Mouse (Mus musculus) heart, adult 2 months (tissue): Measurements from ENCODE around the gene Efhc2. TPM values are rescaled to one million over a fixed set of nuclear protein-coding genes. Genes with fewer than 3 reads are reported as not detected.

ENCODE experiments used
- DNase-seq, 2 experiments: peaks; one replicate each; pipeline ENCODE4 v3.0.0; 2021
- H3K27ac ChIP-seq: fragments of 200-600 bp; 2 replicates; pipeline ENCODE4 v1.8.1; 2022
- H3K27me3 ChIP-seq: fragments of 200-500 bp; 2 replicates; pipeline ENCODE4 v1.6.1; 2012; ENCODE audit warnings: mild to moderate bottlenecking, low read length, inconsistent platforms, mixed read lengths; ENCODE audit not compliant: control insufficient read depth, insufficient read depth
- H3K36me3 ChIP-seq: fragments of 200-500 bp; 2 replicates; pipeline ENCODE4 v1.6.1; 2012; ENCODE audit warnings: low read length, inconsistent platforms; ENCODE audit not compliant: control insufficient read depth, insufficient read depth
- H3K4me1 ChIP-seq: fragments of 200-500 bp; 2 replicates; pipeline ENCODE4 v1.6.1; 2011; ENCODE audit warnings: low read length; ENCODE audit not compliant: control insufficient read depth, insufficient read depth
- H3K4me3 ChIP-seq: fragments of 200-600 bp; 2 replicates; pipeline ENCODE4 v1.8.1; 2022
- H3K79me2 ChIP-seq: fragments of 200-500 bp; replicated peaks from 2 replicates; pipeline ENCODE4 v1.6.1; 2012; ENCODE audit warnings: mild to moderate bottlenecking, inconsistent platforms, low read length, moderate library complexity, mixed read lengths; ENCODE audit not compliant: control insufficient read depth, insufficient read depth
- H3K9ac ChIP-seq: fragments of 200-500 bp; 2 replicates; pipeline ENCODE4 v1.6.1; 2012; ENCODE audit warnings: low read depth, mild to moderate bottlenecking, control low read depth, inconsistent platforms, low read length, mixed read lengths
- CTCF ChIP-seq: fragments of 200-600 bp; IDR thresholded peaks from 2 replicates; pipeline ENCODE4 v1.8.1; 2022; ENCODE audit warnings: antibody characterized with exemption, mild to moderate bottlenecking, moderate library complexity
- EP300 ChIP-seq: fragments of 200-500 bp; IDR thresholded peaks from 2 replicates; pipeline ENCODE4 v1.6.1; 2011; ENCODE audit warnings: low read depth, low read length, control low read depth; ENCODE audit not compliant: insufficient read depth
- POLR2A ChIP-seq: fragments of 200-500 bp; IDR thresholded peaks from 2 replicates; pipeline ENCODE4 v1.6.1; 2011; ENCODE audit warnings: mild to moderate bottlenecking, low read depth, low read length, control low read depth; ENCODE audit not compliant: insufficient read depth
- WGBS: fragments of 180-500 bp; shearing (Covaris S2); methylation state at CpG from one replicate; pipeline ENCODE4 v1.1.7; 2018; 5-methylcytosine and 5-hydroxymethylcytosine counted together
- intact Hi-C: fragments of 180-260 bp; cut with DNase I; formaldehyde crosslinking; loops from one replicate; pipeline ENCODE4 v1.15.1; 2025
- long read RNA-seq: library from polyadenylated mRNA; stranded (forward); transcript quantifications from one replicate; pipeline ENCODE4 v2.0.0, GENCODE M21; 2021
- polyA plus RNA-seq: library from polyadenylated mRNA; depleted of rRNA; stranded (reverse); fragments of >200 nt; gene quantifications from 2 replicates; pipeline ENCODE4 v1.2.3, GENCODE M21; 2012; rRNA removed
- total RNA-seq, 2 experiments: library from RNA; stranded (reverse); gene quantifications; 2 replicates each; pipeline ENCODE4 v1.2.3; 2021

The Efhc2 gene
- under 1 TPM; 0.09 to 0.26 TPM for total RNA-seq
- 0.10 and 0.12 TPM in 2 replicates for polyA plus RNA-seq
- long read RNA-seq = 0 reads

DNA sequence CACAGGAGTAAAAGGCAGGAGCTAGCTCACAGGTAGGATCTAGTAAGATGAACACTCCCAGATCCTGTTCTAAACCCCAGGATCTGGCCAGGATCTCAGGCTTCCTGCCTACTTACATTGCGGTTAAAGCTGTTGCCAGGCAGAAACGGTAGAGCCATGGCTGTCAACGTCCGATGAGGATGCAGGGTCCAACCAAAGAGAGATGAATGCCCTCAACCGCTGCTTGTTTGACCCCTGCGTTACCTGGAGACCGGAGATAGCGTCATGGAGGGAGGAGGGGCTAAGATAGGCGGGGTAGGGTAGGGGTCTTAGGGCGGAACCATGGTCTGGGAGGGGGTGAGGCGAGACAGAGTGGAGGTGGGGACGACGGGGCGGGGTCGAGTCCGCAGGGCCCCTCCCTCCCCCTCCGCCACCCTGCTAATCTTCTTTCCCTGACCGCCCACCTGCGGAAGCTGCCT, at the start of gene Efhc2:
TSS of gene Efhc2 (minus strand) at position 243 of the 458 bp plus-strand sequence.
- Histone ChIP-seq H3K4me1 (no peaks in the 10 kb centered on the region), H3K9ac (no peak within 1 kb of the TSS), H3K79me2 (no peaks in the 10 kb centered on the region), H3K4me3 (no peak within 1 kb of the TSS), H3K27ac (no peak within 1 kb of the TSS), H3K27me3 (no peaks in the 10 kb centered on the region), H3K36me3 (no peaks in the 10 kb centered on the region)
- no peak for DNase-seq
- WGBS = 14% methylated on average over 18 of the region's 19 CpGs
- TF ChIP-seq CTCF = no peak
- TF ChIP-seq POLR2A = no peak
- no peak for TF ChIP-seq EP300
- intact Hi-C loops = no loop called here

DNA sequence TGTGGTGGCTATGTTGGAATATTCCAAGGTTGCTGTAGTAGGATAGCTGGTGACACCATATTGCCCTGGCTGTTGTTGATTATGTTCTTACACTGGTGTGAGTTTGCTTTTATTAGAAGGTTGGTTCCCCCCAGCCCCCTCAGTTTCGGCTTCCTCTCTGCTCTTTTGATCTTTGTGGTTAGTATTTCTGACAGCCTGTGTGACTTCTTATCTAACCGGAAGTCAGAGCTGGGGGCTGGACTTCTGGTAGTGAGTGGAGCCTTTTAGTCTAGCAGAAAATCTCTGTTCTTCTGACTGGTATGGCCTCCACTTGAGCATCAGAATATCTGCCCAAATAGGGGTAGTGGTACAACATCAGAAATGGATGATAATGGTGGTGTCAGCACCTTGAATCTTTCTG, 45.9 kb upstream of the Efhc2 start:
- no peak overlapping the region for H3K9ac ChIP-seq
- WGBS = 38% methylated on average over 2 of the region's 2 CpGs
- no peaks in the 10 kb centered on the region for H3K4me1 ChIP-seq
- H3K4me3 ChIP-seq = no peak overlapping the region
- no peaks in the 10 kb centered on the region for H3K36me3 ChIP-seq
- H3K27me3 ChIP-seq = no peaks in the 10 kb centered on the region
- no peaks in the 10 kb centered on the region for H3K79me2 ChIP-seq
- DNase-seq = no peak
- no peak for TF ChIP-seq POLR2A
- TF ChIP-seq CTCF = no peak
- intact Hi-C loops = no loop called here
- no peak overlapping the region for H3K27ac ChIP-seq

DNA sequence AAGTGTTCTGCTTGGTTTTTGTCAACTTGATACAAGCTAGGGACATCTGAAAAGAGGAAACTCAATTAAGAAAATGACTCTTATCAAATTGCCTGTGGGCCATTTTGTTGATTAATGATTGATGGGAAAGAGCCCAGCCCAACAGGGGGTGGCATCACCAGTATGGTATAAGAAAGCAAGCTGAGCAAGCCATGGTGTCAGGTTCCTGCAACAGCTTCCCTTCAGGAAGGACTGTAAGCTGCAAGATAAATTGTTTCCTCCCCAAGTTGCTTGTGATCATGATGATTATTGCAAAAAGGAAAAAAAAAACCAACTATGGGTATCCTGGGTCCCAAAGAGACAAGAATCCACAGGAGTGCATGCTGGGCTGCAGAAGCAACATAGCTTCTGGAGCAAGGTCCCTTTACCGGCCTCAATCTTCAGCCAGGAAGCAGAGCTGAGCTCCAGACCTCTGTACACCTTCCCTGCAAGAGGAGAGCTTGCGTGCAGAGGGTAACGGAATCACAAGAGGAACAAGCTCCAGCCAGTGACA, 18.8 kb downstream of the Efhc2 start:
- H3K36me3 ChIP-seq = no peaks in the 10 kb centered on the region
- H3K4me1 ChIP-seq = no peaks in the 10 kb centered on the region
- intact Hi-C loops = no loop called here
- no peak overlapping the region for H3K4me3 ChIP-seq
- no peak overlapping the region for H3K27ac ChIP-seq
- H3K79me2 ChIP-seq = no peaks in the 10 kb centered on the region
- 55% methylated on average over 3 of the region's 3 CpGs for WGBS
- no peak overlapping the region for H3K9ac ChIP-seq
- H3K27me3 ChIP-seq = no peaks in the 10 kb centered on the region
- no peak for DNase-seq
- no peak for TF ChIP-seq EP300
- no peak for TF ChIP-seq POLR2A
- no peak for TF ChIP-seq CTCF

DNA sequence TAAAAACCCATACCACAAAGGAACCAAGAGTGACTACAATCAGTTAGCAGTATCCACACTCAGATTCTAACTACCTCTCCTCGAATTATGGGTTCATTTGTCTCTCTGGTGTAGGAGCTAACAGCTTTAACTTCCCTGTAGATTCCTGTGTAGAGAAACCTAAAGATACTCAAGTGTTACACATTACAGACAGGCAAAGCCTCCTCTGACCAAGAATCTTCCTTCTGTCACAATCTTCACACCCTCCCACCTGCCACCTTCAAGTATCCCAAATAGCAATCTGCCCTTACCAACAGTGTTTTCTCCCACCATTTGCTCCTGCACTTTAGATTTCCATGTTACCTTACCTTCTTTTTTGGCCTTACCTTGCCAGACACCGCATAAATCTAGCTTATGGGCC, 35.3 kb downstream of the Efhc2 start:
- Histone ChIP-seq H3K4me3 (no peak overlapping the region), H3K27me3 (no peaks in the 10 kb centered on the region), H3K27ac (no peak overlapping the region), H3K36me3 (no peaks in the 10 kb centered on the region), H3K9ac (no peak overlapping the region), H3K79me2 (no peaks in the 10 kb centered on the region), H3K4me1 (no peaks in the 10 kb centered on the region)
- DNase-seq = no peak
- intact Hi-C loops = no loop called here
- WGBS = 69% methylated on average over 2 of the region's 2 CpGs
- TF ChIP-seq EP300 (no peak), POLR2A (no peak), CTCF (no peak)

DNA sequence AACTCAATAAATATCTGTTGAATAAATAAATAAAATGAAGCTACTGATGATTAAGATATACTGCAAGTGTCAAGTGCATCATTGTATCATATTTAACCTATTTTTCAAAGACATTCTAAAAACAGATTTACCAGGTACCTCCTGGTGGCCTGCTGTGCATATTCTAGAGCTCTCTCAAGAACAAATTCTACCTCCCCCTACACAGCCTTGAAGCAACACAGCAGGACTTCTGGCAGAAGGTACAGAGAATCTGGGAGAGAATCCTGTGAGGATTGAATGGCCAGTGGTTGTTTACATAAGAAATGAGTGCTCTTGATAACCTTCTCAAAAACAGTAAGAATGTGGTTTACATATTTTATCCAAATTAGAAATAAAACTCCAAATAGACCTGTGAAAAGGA, 94.0 kb downstream of the Efhc2 start:
- H3K27me3 ChIP-seq = no peaks in the 10 kb centered on the region
- intact Hi-C loops = no loop called here
- DNase-seq = no peak
- H3K9ac ChIP-seq = no peak overlapping the region
- TF ChIP-seq CTCF = no peak
- TF ChIP-seq POLR2A = no peak
- TF ChIP-seq EP300 = no peak
- H3K79me2 ChIP-seq = no peaks in the 10 kb centered on the region
- H3K4me3 ChIP-seq = no peak overlapping the region
- no peaks in the 10 kb centered on the region for H3K4me1 ChIP-seq
- no peak overlapping the region for H3K27ac ChIP-seq
- no peaks in the 10 kb centered on the region for H3K36me3 ChIP-seq

DNA sequence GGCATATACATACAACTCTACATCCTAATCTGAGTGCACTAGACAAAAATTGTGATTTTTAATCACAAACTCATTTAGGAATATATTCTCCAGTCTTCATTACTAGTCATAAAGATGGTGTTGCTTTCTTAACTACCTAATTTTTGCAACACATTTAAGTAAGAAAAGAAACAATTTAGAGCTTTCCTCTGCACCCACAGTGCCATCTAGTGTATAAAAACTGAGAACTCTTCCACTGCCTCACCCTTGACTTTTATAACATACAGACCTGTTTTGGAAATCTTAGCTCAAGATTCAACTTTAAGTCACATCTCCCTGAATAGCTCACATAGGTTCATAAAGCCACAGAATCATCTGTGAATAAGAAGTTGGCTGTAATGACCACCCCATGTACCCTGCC, 101.7 kb downstream of the Efhc2 start:
- Histone ChIP-seq H3K27ac (no peak overlapping the region), H3K36me3 (no peaks in the 10 kb centered on the region), H3K27me3 (no peaks in the 10 kb centered on the region), H3K4me3 (no peak overlapping the region), H3K4me1 (no peaks in the 10 kb centered on the region), H3K9ac (no peak overlapping the region), H3K79me2 (no peaks in the 10 kb centered on the region)
- no peak for TF ChIP-seq EP300
- no peak for TF ChIP-seq POLR2A
- TF ChIP-seq CTCF = peak; percentile 34
- DNase-seq = no peak
- intact Hi-C loops = no loop called here

DNA sequence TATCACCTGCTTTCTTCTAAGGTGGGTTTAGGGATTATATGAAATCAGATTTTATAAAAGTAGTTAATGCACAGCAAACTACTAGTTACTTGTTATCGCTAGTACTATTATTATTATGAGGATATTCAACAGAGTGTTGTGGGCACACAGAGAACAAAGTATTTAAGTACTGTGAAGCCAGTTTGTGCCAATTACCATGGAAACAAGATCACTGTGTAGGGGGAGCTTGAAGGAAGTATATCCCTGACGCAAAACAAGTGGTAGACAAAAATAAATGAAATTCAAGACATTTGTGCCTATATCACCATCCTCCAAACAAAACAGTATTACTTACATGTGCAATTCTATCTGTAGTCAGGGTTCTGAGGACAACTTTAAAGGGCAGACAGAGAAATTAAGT, 105.7 kb downstream of the Efhc2 start:
- no peaks in the 10 kb centered on the region for H3K36me3 ChIP-seq
- H3K79me2 ChIP-seq = no peaks in the 10 kb centered on the region
- H3K27me3 ChIP-seq = no peaks in the 10 kb centered on the region
- intact Hi-C loops = no loop called here
- no peak overlapping the region for H3K9ac ChIP-seq
- WGBS = 68% methylated on average over 2 of the region's 2 CpGs
- DNase-seq = no peak
- H3K27ac ChIP-seq = no peak overlapping the region
- TF ChIP-seq EP300 (no peak), CTCF (no peak)
- no peaks in the 10 kb centered on the region for H3K4me1 ChIP-seq
- no peak overlapping the region for H3K4me3 ChIP-seq
